Mouse (Mus musculus) adrenal gland, adult 8-10 months (tissue): Measurements from ENCODE around the gene Gk2. TPM values are rescaled to one million over a fixed set of nuclear protein-coding genes. Genes with fewer than 3 reads are reported as not detected.

Experiments used
- total RNA-seq, 4 experiments: library from RNA; stranded (reverse); gene quantifications; 2 replicates each; pipeline ENCODE4 v1.2.4; 2022

Gk2 gene
- total RNA-seq, 4 experiments from 2014 or later = not detected

Other genes starting within 250 kb of the Gk2 start
- gene Naa11, start 64.6 kb downstream of the Gk2 start, total RNA-seq = not detected